Mouse (Mus musculus): ENCODE results near the gene Jam3. TPM values are rescaled to one million over a fixed set of nuclear protein-coding genes. Genes with fewer than 3 reads are reported as not detected.
"Not testable (repeated sequence)": the region's sequence is repeated elsewhere in the genome, so short reads cannot be mapped to it uniquely, and the experiment has no call there.

Gene Jam3
- polyA plus RNA-seq, 2 experiments from 2014 or later, result 0.56 TPM; not detected in 1

- ATAC-seq, result no peak
Observed at GRCm38 (mm10) chr9:27166981-27167380, 11.8 kb upstream of the Jam3 start.

GRCm38 (mm10) chr9:27165596-27165995 lies 10.4 kb upstream of the Jam3 start:
- no peak for ATAC-seq

- no peak for ATAC-seq
Observed at GRCm38 (mm10) chr9:27164957-27165356, 9.7 kb upstream of the Jam3 start.

GRCm38 (mm10) chr9:27163661-27164060 lies 8.4 kb upstream of the Jam3 start:
- ATAC-seq, result not testable (repeated sequence)

GRCm38 (mm10) chr9:27153861-27154260 lies 1.4 kb downstream of the Jam3 start:
- ATAC-seq, result no peak

GRCm38 (mm10) chr9:27149836-27150235 lies 5.4 kb downstream of the Jam3 start:
- no peak for ATAC-seq

- ATAC-seq, result no peak
Observed at GRCm38 (mm10) chr9:27148631-27149471, 6.4 kb downstream of the Jam3 start.

- ATAC-seq, result no peak
Observed at GRCm38 (mm10) chr9:27147946-27148345, 7.3 kb downstream of the Jam3 start.

- no peak for ATAC-seq
Observed at GRCm38 (mm10) chr9:27146826-27147225, 8.4 kb downstream of the Jam3 start.

GRCm38 (mm10) chr9:27144996-27145395 lies 10.2 kb downstream of the Jam3 start:
- ATAC-seq, result no peak

- no peak for ATAC-seq
Observed at GRCm38 (mm10) chr9:27144271-27144840, 10.9 kb downstream of the Jam3 start.

- ATAC-seq, result no peak
Observed at GRCm38 (mm10) chr9:27140432-27141065, 14.7 kb downstream of the Jam3 start.

- ATAC-seq, result no peak
Observed at GRCm38 (mm10) chr9:27136651-27137050, 18.6 kb downstream of the Jam3 start.

- no peak for ATAC-seq
Observed at GRCm38 (mm10) chr9:27135372-27135771, 19.8 kb downstream of the Jam3 start.

- ATAC-seq, result no peak
Observed at GRCm38 (mm10) chr9:27134410-27134809, 20.8 kb downstream of the Jam3 start.

GRCm38 (mm10) chr9:27128629-27129028 lies 26.6 kb downstream of the Jam3 start:
- ATAC-seq, result no peak

- no peak for ATAC-seq
Observed at GRCm38 (mm10) chr9:27126543-27126942, 28.7 kb downstream of the Jam3 start.

- ATAC-seq, result no peak
Observed at GRCm38 (mm10) chr9:27125450-27125849, 29.8 kb downstream of the Jam3 start.

- no peak for ATAC-seq
Observed at GRCm38 (mm10) chr9:27123947-27124346, 31.3 kb downstream of the Jam3 start.

- ATAC-seq, result no peak
Observed at GRCm38 (mm10) chr9:27122963-27123362, 32.3 kb downstream of the Jam3 start.

GRCm38 (mm10) chr9:27122076-27122475 lies 33.1 kb downstream of the Jam3 start:
- ATAC-seq, result no peak

GRCm38 (mm10) chr9:27121254-27121653 lies 34.0 kb downstream of the Jam3 start:
- no peak for ATAC-seq

GRCm38 (mm10) chr9:27111756-27112155 lies 43.5 kb downstream of the Jam3 start:
- no peak for ATAC-seq

- no peak for ATAC-seq
Observed at GRCm38 (mm10) chr9:27110681-27111080, 44.5 kb downstream of the Jam3 start.
